Mouse (Mus musculus) kidney, embryonic 15.5 days (tissue): ENCODE data around the gene Camk2d. TPM values are rescaled to one million over a fixed set of nuclear protein-coding genes. Genes with fewer than 3 reads are reported as not detected.

Experiments
- ATAC-seq: fragments of 200-750 bp; cut with Nextera tagmentation; replicated peaks from 2 replicates; pipeline ENCODE4 v1.8.0; 2017; ENCODE audit warnings: moderate TSS enrichment; ENCODE audit not compliant: low FRiP score
- H3K27ac ChIP-seq: fragments of 300-500 bp; sonication (generic); 2 replicates; pipeline ENCODE4 v1.5.1; 2015; ENCODE audit warnings: mild to moderate bottlenecking, inconsistent platforms
- H3K27me3 ChIP-seq: fragments of 300-500 bp; sonication (generic); 2 replicates; pipeline ENCODE4 v1.6.1; 2015; ENCODE audit warnings: inconsistent platforms
- H3K36me3 ChIP-seq: fragments of 300-500 bp; sonication (generic); 2 replicates; pipeline ENCODE4 v1.6.1; 2015; ENCODE audit warnings: inconsistent platforms
- H3K4me1 ChIP-seq: fragments of 300-500 bp; sonication (generic); 2 replicates; pipeline ENCODE4 v1.6.1; 2015; ENCODE audit warnings: inconsistent platforms
- H3K4me2 ChIP-seq: fragments of 300-500 bp; sonication (generic); 2 replicates; pipeline ENCODE4 v1.6.1; 2015; ENCODE audit warnings: moderate library complexity, mild to moderate bottlenecking, inconsistent platforms
- H3K4me3 ChIP-seq: fragments of 300-500 bp; sonication (generic); replicated peaks from 2 replicates; pipeline ENCODE4 v1.5.1; 2015; ENCODE audit warnings: mild to moderate bottlenecking, inconsistent platforms
- H3K9ac ChIP-seq: fragments of 300-500 bp; sonication (generic); 2 replicates; pipeline ENCODE4 v1.6.1; 2015; ENCODE audit warnings: mild to moderate bottlenecking, inconsistent platforms
- H3K9me3 ChIP-seq: fragments of 300-500 bp; sonication (generic); replicated peaks from 2 replicates; pipeline ENCODE4 v1.6.1; 2016; ENCODE audit warnings: inconsistent platforms
- whole genome bisulfite sequencing: fragments of 180-500 bp; shearing (Covaris S2); methylation state at CpG from one replicate; pipeline ENCODE4 v1.1.7; 2015; ENCODE audit warnings: mixed read lengths; 5-methylcytosine and 5-hydroxymethylcytosine counted together
- polyA plus RNA-seq: library from polyadenylated mRNA; unstranded; fragments of >200 nt; fragmentation: Nextera tagmentation; extraction: Ambion mirVana; gene quantifications from 2 replicates; pipeline ENCODE4 v1.2.1, GENCODE M21; 2015

Gene Camk2d
- 23.5 and 30.6 TPM in 2 replicates for polyA plus RNA-seq

- Histone ChIP-seq H3K4me1 (peaks cover 12% of the 10 kb centered on the region; the same call in 1 of the 2 replicates), H3K9ac (peak within 1 kb of the TSS; percentile 82), H3K4me2 (peak within 1 kb of the TSS; percentile 96), H3K9me3 (no peaks in the 10 kb centered on the region), H3K36me3 (no peaks in the 10 kb centered on the region), H3K27me3 (no peaks in the 10 kb centered on the region), H3K4me3 (peak within 1 kb of the TSS; percentile 87), H3K27ac (peak within 1 kb of the TSS; percentile 99)
- ATAC-seq: peak; percentile 92
- WGBS: 0% methylated on average over 16 of the region's 16 CpGs
Observed at GRCm38 (mm10) chr3:126596086-126596485, at the start of gene Camk2d. Camk2d (plus strand) TSS chr3:126596302.

GRCm38 (mm10) chr3:126547941-126548340, 48.2 kb upstream of the Camk2d start:
- Histone ChIP-seq H3K27ac (no peak overlapping the region), H3K4me1 (no peaks in the 10 kb centered on the region), H3K27me3 (no peaks in the 10 kb centered on the region), H3K9ac (no peak overlapping the region), H3K36me3 (no peaks in the 10 kb centered on the region), H3K9me3 (no peaks in the 10 kb centered on the region), H3K4me2 (no peak overlapping the region), H3K4me3 (no peak overlapping the region)
- ATAC-seq: no peak

GRCm38 (mm10) chr3:126563646-126564045, 32.5 kb upstream of the Camk2d start:
- no peak overlapping the region for H3K4me3 ChIP-seq
- no peaks in the 10 kb centered on the region for H3K27me3 ChIP-seq
- H3K4me1 ChIP-seq: no peaks in the 10 kb centered on the region
- no peak overlapping the region for H3K9ac ChIP-seq
- no peak for ATAC-seq
- H3K9me3 ChIP-seq: no peaks in the 10 kb centered on the region
- H3K36me3 ChIP-seq: no peaks in the 10 kb centered on the region
- no peak overlapping the region for H3K27ac ChIP-seq
- 63% methylated on average over 2 of the region's 2 CpGs for WGBS
- no peak overlapping the region for H3K4me2 ChIP-seq

- Histone ChIP-seq H3K27me3 (no peaks in the 10 kb centered on the region), H3K9ac (no peak overlapping the region), H3K4me1 (no peaks in the 10 kb centered on the region), H3K4me3 (no peak overlapping the region), H3K9me3 (no peaks in the 10 kb centered on the region), H3K27ac (no peak overlapping the region), H3K36me3 (no peaks in the 10 kb centered on the region), H3K4me2 (no peak overlapping the region)
- ATAC-seq: no peak
- WGBS: 93% methylated on average over 1 of the region's 1 CpGs
Observed at GRCm38 (mm10) chr3:126570628-126571027, 25.5 kb upstream of the Camk2d start.

GRCm38 (mm10) chr3:126572915-126573314, 23.2 kb upstream of the Camk2d start:
- no peak overlapping the region for H3K27ac ChIP-seq
- no peaks in the 10 kb centered on the region for H3K27me3 ChIP-seq
- no peak overlapping the region for H3K4me3 ChIP-seq
- H3K9me3 ChIP-seq: no peaks in the 10 kb centered on the region
- H3K4me2 ChIP-seq: no peak overlapping the region
- no peaks in the 10 kb centered on the region for H3K36me3 ChIP-seq
- no peaks in the 10 kb centered on the region for H3K4me1 ChIP-seq
- H3K9ac ChIP-seq: no peak overlapping the region
- no peak for ATAC-seq
- 64% methylated on average over 5 of the region's 5 CpGs for WGBS

- Histone ChIP-seq H3K4me3 (no peak overlapping the region), H3K27ac (no peak overlapping the region), H3K9me3 (no peaks in the 10 kb centered on the region), H3K36me3 (no peaks in the 10 kb centered on the region), H3K4me2 (no peak overlapping the region), H3K9ac (no peak overlapping the region), H3K4me1 (no peaks in the 10 kb centered on the region), H3K27me3 (no peaks in the 10 kb centered on the region)
- ATAC-seq: no peak
- 74% methylated on average over 2 of the region's 2 CpGs for WGBS
Observed at GRCm38 (mm10) chr3:126575927-126576326, 20.2 kb upstream of the Camk2d start.

- H3K4me1 ChIP-seq: no peaks in the 10 kb centered on the region
Observed at GRCm38 (mm10) chr3:126586134-126586533, 10.0 kb upstream of the Camk2d start.

GRCm38 (mm10) chr3:126587477-126587876, 8.6 kb upstream of the Camk2d start:
- H3K4me1 ChIP-seq: no peaks in the 10 kb centered on the region
- no peak overlapping the region for H3K4me3 ChIP-seq
- no peaks in the 10 kb centered on the region for H3K27me3 ChIP-seq
- no peaks in the 10 kb centered on the region for H3K9me3 ChIP-seq
- no peak overlapping the region for H3K4me2 ChIP-seq
- no peak overlapping the region for H3K9ac ChIP-seq
- WGBS: 71% methylated on average over 3 of the region's 3 CpGs
- ATAC-seq: no peak
- H3K36me3 ChIP-seq: no peaks in the 10 kb centered on the region
- no peak overlapping the region for H3K27ac ChIP-seq

More at GRCm38 (mm10) chr3:126586134-126586533, 10.0 kb upstream of the Camk2d start:
- H3K36me3 ChIP-seq: no peaks in the 10 kb centered on the region
- no peaks in the 10 kb centered on the region for H3K9me3 ChIP-seq
- no peak overlapping the region for H3K4me3 ChIP-seq
- no peak overlapping the region for H3K27ac ChIP-seq
- ATAC-seq: no peak
- no peak overlapping the region for H3K4me2 ChIP-seq
- H3K27me3 ChIP-seq: no peaks in the 10 kb centered on the region
- H3K9ac ChIP-seq: no peak overlapping the region
- 84% methylated on average over 3 of the region's 3 CpGs for WGBS

GRCm38 (mm10) chr3:126589556-126589955, 6.5 kb upstream of the Camk2d start:
- Histone ChIP-seq H3K4me3 (no peak overlapping the region), H3K9ac (no peak overlapping the region), H3K9me3 (no peaks in the 10 kb centered on the region), H3K36me3 (no peaks in the 10 kb centered on the region), H3K27me3 (no peaks in the 10 kb centered on the region), H3K4me2 (no peak overlapping the region), H3K4me1 (no peaks in the 10 kb centered on the region), H3K27ac (no peak overlapping the region)
- no peak for ATAC-seq
- 92% methylated on average over 7 of the region's 7 CpGs for WGBS

- Histone ChIP-seq H3K9ac (0 out of 2 replicates have a peak overlapping the region, but pooled peaks have one; percentile 82), H3K4me3 (peak overlapping the region; percentile 87; the same call in 1 of the 2 replicates)
Observed at GRCm38 (mm10) chr3:126595456-126595855, 646 bp upstream of the Camk2d start.

GRCm38 (mm10) chr3:126596491-126597160, 524 bp downstream of the Camk2d start:
- Histone ChIP-seq H3K4me3 (peak overlapping the region; percentile 87), H3K9ac (peak overlapping the region; percentile 82), H3K27me3 (no peaks in the 10 kb centered on the region), H3K4me1 (peaks cover 12% of the 10 kb centered on the region; the same call in 1 of the 2 replicates), H3K9me3 (0 out of 2 replicates have a peak, but pooled peaks cover 1% of the 10 kb centered on the region), H3K4me2 (peak overlapping the region; percentile 96), H3K36me3 (peaks cover 1% of the 10 kb centered on the region; the same call in 1 of the 2 replicates), H3K27ac (peak overlapping the region; percentile 99)
- peak; percentile 95 for ATAC-seq
- 0% methylated on average over 46 of the region's 69 CpGs for WGBS

More at GRCm38 (mm10) chr3:126595456-126595855, 646 bp upstream of the Camk2d start:
- Histone ChIP-seq H3K4me1 (peaks cover 12% of the 10 kb centered on the region; the same call in 1 of the 2 replicates), H3K9me3 (no peaks in the 10 kb centered on the region), H3K36me3 (no peaks in the 10 kb centered on the region), H3K27me3 (no peaks in the 10 kb centered on the region), H3K27ac (peak overlapping the region; percentile 99), H3K4me2 (peak overlapping the region; percentile 96)
- 56% methylated on average over 4 of the region's 4 CpGs for WGBS
- no peak for ATAC-seq

GRCm38 (mm10) chr3:126597161-126597595, 1.1 kb downstream of the Camk2d start:
- H3K9ac ChIP-seq: peak overlapping the region; percentile 82
- 0 out of 2 replicates have a peak, but pooled peaks cover 3% of the 10 kb centered on the region for H3K9me3 ChIP-seq
- peak overlapping the region; percentile 99 for H3K27ac ChIP-seq
- no peaks in the 10 kb centered on the region for H3K27me3 ChIP-seq
- under 1% methylated on average over 41 of the region's 51 CpGs for WGBS
- H3K4me2 ChIP-seq: peak overlapping the region; percentile 96
- ATAC-seq: peak; percentile 81
- H3K4me3 ChIP-seq: peak overlapping the region; percentile 87
- H3K36me3 ChIP-seq: peaks cover 4% of the 10 kb centered on the region; the same call in 1 of the 2 replicates
- H3K4me1 ChIP-seq: peaks cover 12% of the 10 kb centered on the region; the same call in 1 of the 2 replicates
